Mouse (Mus musculus) neural tube, embryonic 13.5 days (tissue): Measurements from ENCODE around the gene Synrg. TPM values are rescaled to one million over a fixed set of nuclear protein-coding genes. Genes with fewer than 3 reads are reported as not detected.

Source experiments
- ATAC-seq: fragments of 200-750 bp; cut with Nextera tagmentation; 2 replicates; pipeline ENCODE4 v1.8.0; 2017; ENCODE audit warnings: low read depth, mild to moderate bottlenecking, moderate TSS enrichment, moderate library complexity
- H3K27ac ChIP-seq: fragments of 300-500 bp; sonication (generic); replicated peaks from 2 replicates; pipeline ENCODE4 v1.5.1; 2015; ENCODE audit warnings: moderate library complexity, mild to moderate bottlenecking, inconsistent platforms
- H3K27me3 ChIP-seq: fragments of 300-500 bp; sonication (generic); 2 replicates; pipeline ENCODE4 v1.6.1; 2015; ENCODE audit warnings: mild to moderate bottlenecking, inconsistent platforms
- H3K36me3 ChIP-seq: fragments of 300-500 bp; sonication (generic); 2 replicates; pipeline ENCODE4 v1.6.1; 2015; ENCODE audit warnings: mild to moderate bottlenecking, inconsistent platforms
- H3K4me1 ChIP-seq: fragments of 300-500 bp; sonication (generic); replicated peaks from 2 replicates; pipeline ENCODE4 v1.6.1; 2015; ENCODE audit warnings: inconsistent platforms
- H3K4me2 ChIP-seq: fragments of 300-500 bp; sonication (generic); 2 replicates; pipeline ENCODE4 v1.6.1; 2015; ENCODE audit warnings: inconsistent platforms, mild to moderate bottlenecking, moderate library complexity
- H3K4me3 ChIP-seq: fragments of 300-500 bp; sonication (generic); 2 replicates; pipeline ENCODE4 v1.5.1; 2015; ENCODE audit warnings: mild to moderate bottlenecking, inconsistent platforms
- H3K9ac ChIP-seq: fragments of 300-500 bp; sonication (generic); 2 replicates; pipeline ENCODE4 v1.6.1; 2015; ENCODE audit warnings: moderate library complexity, mild to moderate bottlenecking, inconsistent platforms
- H3K9me3 ChIP-seq: fragments of 300-500 bp; sonication (generic); 2 replicates; pipeline ENCODE4 v1.6.1; 2016; ENCODE audit warnings: inconsistent platforms
- WGBS: fragments of 180-500 bp; shearing (Covaris S2); methylation state at CpG from one replicate; pipeline ENCODE4 v1.1.7; 2015; 5-methylcytosine and 5-hydroxymethylcytosine counted together
- polyA plus RNA-seq: library from polyadenylated mRNA; unstranded; fragments of >200 nt; fragmentation: Nextera tagmentation; extraction: Ambion mirVana; gene quantifications from 2 replicates; pipeline ENCODE4 v1.2.1, GENCODE M21; 2015

Gene Synrg
- polyA plus RNA-seq, 1 experiment from 2014 or later, result 23.2 TPM

- ATAC-seq, result no peak
- Histone ChIP-seq H3K36me3 (no peaks in the 10 kb centered on the region), H3K9ac (no peak overlapping the region), H3K4me3 (no peak overlapping the region), H3K9me3 (no peaks in the 10 kb centered on the region), H3K27me3 (no peaks in the 10 kb centered on the region), H3K27ac (no peak overlapping the region), H3K4me2 (no peak overlapping the region), H3K4me1 (peaks cover 25% of the 10 kb centered on the region)
- WGBS, result 92% methylated on average over 7 of the region's 7 CpGs
Measured at GRCm38 (mm10) chr11:84053055-84053454, 88.8 kb downstream of the Synrg start.

- Histone ChIP-seq H3K27me3 (no peaks in the 10 kb centered on the region), H3K9me3 (no peaks in the 10 kb centered on the region), H3K4me2 (no peak overlapping the region), H3K4me1 (peaks cover 19% of the 10 kb centered on the region), H3K27ac (peak overlapping the region; percentile 35), H3K9ac (no peak overlapping the region), H3K4me3 (no peak overlapping the region), H3K36me3 (no peaks in the 10 kb centered on the region)
- WGBS, result 48% methylated on average over 10 of the region's 10 CpGs
- ATAC-seq, result peak; percentile 74; the same call in 1 of the 2 replicates
Measured at GRCm38 (mm10) chr11:84053524-84054163, 89.4 kb downstream of the Synrg start.

GRCm38 (mm10) chr11:84057418-84057817 lies 93.2 kb downstream of the Synrg start:
- Histone ChIP-seq H3K4me2 (no peak overlapping the region), H3K27ac (no peak overlapping the region), H3K27me3 (no peaks in the 10 kb centered on the region), H3K36me3 (no peaks in the 10 kb centered on the region), H3K9me3 (no peaks in the 10 kb centered on the region), H3K4me3 (no peak overlapping the region), H3K4me1 (peaks cover 13% of the 10 kb centered on the region), H3K9ac (no peak overlapping the region)
- 96% methylated on average over 2 of the region's 2 CpGs for WGBS
- ATAC-seq, result no peak

GRCm38 (mm10) chr11:84059784-84060183 lies 95.6 kb downstream of the Synrg start:
- Histone ChIP-seq H3K36me3 (no peaks in the 10 kb centered on the region), H3K27me3 (no peaks in the 10 kb centered on the region), H3K4me3 (no peak overlapping the region), H3K9ac (no peak overlapping the region), H3K4me2 (no peak overlapping the region), H3K27ac (no peak overlapping the region), H3K9me3 (no peaks in the 10 kb centered on the region), H3K4me1 (no peaks in the 10 kb centered on the region)
- 92% methylated on average over 2 of the region's 2 CpGs for WGBS
- ATAC-seq, result no peak

- H3K36me3 ChIP-seq, result no peaks in the 10 kb centered on the region
Measured at GRCm38 (mm10) chr11:84060635-84061034, 96.4 kb downstream of the Synrg start.

GRCm38 (mm10) chr11:84061881-84062280 lies 97.7 kb downstream of the Synrg start:
- H3K27me3 ChIP-seq, result peaks cover 15% of the 10 kb centered on the region
- H3K9ac ChIP-seq, result no peak overlapping the region
- H3K9me3 ChIP-seq, result no peaks in the 10 kb centered on the region
- no peak overlapping the region for H3K4me3 ChIP-seq
- H3K4me2 ChIP-seq, result no peak overlapping the region
- ATAC-seq, result no peak
- no peaks in the 10 kb centered on the region for H3K36me3 ChIP-seq
- 96% methylated on average over 2 of the region's 2 CpGs for WGBS
- H3K27ac ChIP-seq, result no peak overlapping the region
- peaks cover 13% of the 10 kb centered on the region for H3K4me1 ChIP-seq

More at GRCm38 (mm10) chr11:84060635-84061034, 96.4 kb downstream of the Synrg start:
- H3K4me1 ChIP-seq, result peaks cover 2% of the 10 kb centered on the region; the same call in 1 of the 2 replicates
- 74% methylated on average over 6 of the region's 6 CpGs for WGBS
- no peak overlapping the region for H3K4me3 ChIP-seq
- no peak overlapping the region for H3K27ac ChIP-seq
- no peaks in the 10 kb centered on the region for H3K9me3 ChIP-seq
- no peak overlapping the region for H3K9ac ChIP-seq
- ATAC-seq, result no peak
- H3K27me3 ChIP-seq, result peaks cover 3% of the 10 kb centered on the region; the same call in 1 of the 2 replicates
- H3K4me2 ChIP-seq, result no peak overlapping the region

- Histone ChIP-seq H3K27ac (no peak overlapping the region), H3K4me3 (no peak overlapping the region), H3K4me2 (no peak overlapping the region), H3K9me3 (no peaks in the 10 kb centered on the region), H3K36me3 (no peaks in the 10 kb centered on the region), H3K27me3 (peaks cover 25% of the 10 kb centered on the region), H3K4me1 (peaks cover 22% of the 10 kb centered on the region), H3K9ac (no peak overlapping the region)
- ATAC-seq, result no peak
- WGBS, result 65% methylated on average over 2 of the region's 2 CpGs
Measured at GRCm38 (mm10) chr11:84062805-84063204, 98.6 kb downstream of the Synrg start.

GRCm38 (mm10) chr11:84063631-84064209 lies 99.5 kb downstream of the Synrg start:
- Histone ChIP-seq H3K27ac (no peak overlapping the region), H3K4me3 (no peak overlapping the region), H3K4me2 (no peak overlapping the region), H3K27me3 (peaks cover 29% of the 10 kb centered on the region), H3K36me3 (no peaks in the 10 kb centered on the region), H3K9me3 (no peaks in the 10 kb centered on the region), H3K9ac (no peak overlapping the region), H3K4me1 (peaks cover 27% of the 10 kb centered on the region)
- 90% methylated on average over 3 of the region's 3 CpGs for WGBS
- no peak for ATAC-seq

GRCm38 (mm10) chr11:84066071-84066481 lies 101.8 kb downstream of the Synrg start:
- Histone ChIP-seq H3K27ac (no peak overlapping the region), H3K9me3 (no peaks in the 10 kb centered on the region), H3K36me3 (no peaks in the 10 kb centered on the region), H3K27me3 (peaks cover 44% of the 10 kb centered on the region), H3K4me1 (peaks cover 29% of the 10 kb centered on the region), H3K4me3 (no peak overlapping the region), H3K4me2 (peak overlapping the region; percentile 86; the same call in 1 of the 2 replicates), H3K9ac (no peak overlapping the region)
- ATAC-seq, result no peak
- 3% methylated on average over 11 of the region's 11 CpGs for WGBS

GRCm38 (mm10) chr11:84066927-84067645 lies 102.9 kb downstream of the Synrg start:
- WGBS, result 4% methylated on average over 18 of the region's 18 CpGs
- Histone ChIP-seq H3K9ac (0 out of 2 replicates have a peak overlapping the region, but pooled peaks have one; percentile 26), H3K4me3 (peak overlapping the region; percentile 63), H3K9me3 (no peaks in the 10 kb centered on the region), H3K4me2 (peak overlapping the region; percentile 86), H3K27me3 (peaks cover 44% of the 10 kb centered on the region), H3K27ac (no peak overlapping the region), H3K4me1 (peaks cover 29% of the 10 kb centered on the region), H3K36me3 (no peaks in the 10 kb centered on the region)
- ATAC-seq, result no peak

GRCm38 (mm10) chr11:84067720-84068190 lies 103.5 kb downstream of the Synrg start:
- H3K36me3 ChIP-seq, result no peaks in the 10 kb centered on the region
- WGBS, result 2% methylated on average over 21 of the region's 21 CpGs
- H3K9ac ChIP-seq, result peak overlapping the region; percentile 72
- peaks cover 29% of the 10 kb centered on the region for H3K4me1 ChIP-seq
- peak overlapping the region; percentile 86 for H3K4me2 ChIP-seq
- H3K27ac ChIP-seq, result no peak overlapping the region
- ATAC-seq, result peak; percentile 51
- H3K4me3 ChIP-seq, result peak overlapping the region; percentile 63
- peaks cover 44% of the 10 kb centered on the region for H3K27me3 ChIP-seq
- H3K9me3 ChIP-seq, result no peaks in the 10 kb centered on the region
